ENCODE assay signal across 10 mouse cellular contexts in genomic region chr7:18948151-18948550, GRCm38 (mm10). TPM values are rescaled to one million over a fixed set of nuclear protein-coding genes. Genes with fewer than 3 reads are reported as not detected.
DNase-seq lines count a peak whose midpoint lies in the region; ATAC-seq and TF ChIP-seq lines count a peak whose summit lies in the region.
"Had no signal": no experiment of that assay in that cellular context is flagged by ENCODE, and none has a peak within 500 bp of the region (broad histone marks: within the 10 kb centered on the region; RNA-seq: fewer than 3 reads in every experiment).

No protein-coding gene starts in this region.

- peak; percentile 49; the same call in 1 of the 2 replicates for ATAC-seq in intestine, postnatal 0 days
- no peak for ATAC-seq in intestine, embryonic 15.5 days
- ATAC-seq in heart, embryonic 15.5 days (replicated peaks; ENCODE audit: insufficient number of reproducible peaks, insufficient read depth, low FRiP score, low read depth) = peak; percentile 60; the same call in 1 of the 2 replicates
- no peak for ATAC-seq in megakaryocyte, adult 5-6 weeks (ENCODE audit: poor library complexity, severe bottlenecking)

- H3K9me3 ChIP-seq in intestine, postnatal 0 days (ENCODE audit: control insufficient read depth) = no peaks in the 10 kb centered on the region
- no peaks in the 10 kb centered on the region for H3K9me3 ChIP-seq in intestine, embryonic 15.5 days
- H3K9me3 ChIP-seq in heart, embryonic 15.5 days (replicated peaks) = no peaks in the 10 kb centered on the region
- H3K9me3 ChIP-seq: embryonic facial prominence, embryonic 12.5 days; liver, embryonic 15.5 days had no signal

- no peak overlapping the region for H3K4me2 ChIP-seq in intestine, postnatal 0 days (replicated peaks; ENCODE audit: low read depth)
- H3K4me2 ChIP-seq in intestine, embryonic 15.5 days (replicated peaks) = no peak overlapping the region
- H3K4me2 ChIP-seq in heart, embryonic 15.5 days = no peak overlapping the region
- H3K4me2 ChIP-seq: embryonic facial prominence, embryonic 12.5 days; liver, embryonic 15.5 days had no signal

- WGBS in intestine, postnatal 0 days = 44% methylated on average over 6 of the region's 6 CpGs
- WGBS in intestine, embryonic 15.5 days = 60% methylated on average over 6 of the region's 6 CpGs
- WGBS in heart, embryonic 15.5 days = 49% methylated on average over 6 of the region's 6 CpGs
- WGBS in large intestine, adult 2 months = 21% methylated on average over 6 of the region's 6 CpGs
- WGBS in small intestine, adult 2 months = 26% methylated on average over 6 of the region's 6 CpGs

- peaks cover 5% of the 10 kb centered on the region; the same call in 1 of the 2 replicates for H3K27me3 ChIP-seq in intestine, postnatal 0 days (replicated peaks; ENCODE audit: control insufficient read depth, insufficient read depth, low read length)
- H3K27me3 ChIP-seq in intestine, embryonic 15.5 days (replicated peaks) = peaks cover 4% of the 10 kb centered on the region; the same call in 1 of the 2 replicates
- peaks cover 9% of the 10 kb centered on the region for H3K27me3 ChIP-seq in heart, embryonic 15.5 days
- H3K27me3 ChIP-seq in small intestine, adult 2 months (ENCODE audit: control insufficient read depth, insufficient read depth, low read length) = no peaks in the 10 kb centered on the region

- no peak overlapping the region for H3K27ac ChIP-seq in intestine, postnatal 0 days (ENCODE audit: low read depth, low read length)
- no peak overlapping the region for H3K27ac ChIP-seq in intestine, embryonic 15.5 days
- H3K27ac ChIP-seq in heart, embryonic 15.5 days = 0 out of 2 replicates have a peak overlapping the region, but pooled peaks have one; percentile 23
- peak overlapping the region; percentile 49; the same call in 1 of the 2 replicates for H3K27ac ChIP-seq in small intestine, adult 2 months (ENCODE audit: insufficient read depth, low read depth, low read length)
- H3K27ac ChIP-seq: embryonic facial prominence, embryonic 12.5 days; liver, embryonic 15.5 days had no signal

- H3K9ac ChIP-seq in intestine, postnatal 0 days (ENCODE audit: low read depth, low read length) = no peak overlapping the region
- H3K9ac ChIP-seq in intestine, embryonic 15.5 days = no peak overlapping the region
- H3K9ac ChIP-seq in heart, embryonic 15.5 days = no peak overlapping the region
- H3K9ac ChIP-seq: embryonic facial prominence, embryonic 12.5 days; liver, embryonic 15.5 days had no signal

- TF ChIP-seq POLR2A in small intestine, adult 2 months (IDR thresholded peaks at IDR 0.05; ENCODE audit: low read depth, low read length) = no peak

- H3K4me1 ChIP-seq in intestine, postnatal 0 days (replicated peaks; ENCODE audit: control insufficient read depth, insufficient read depth, low read length) = no peaks in the 10 kb centered on the region
- H3K4me1 ChIP-seq in intestine, embryonic 15.5 days (replicated peaks) = no peaks in the 10 kb centered on the region
- H3K4me1 ChIP-seq in heart, embryonic 15.5 days (replicated peaks) = peaks cover 2% of the 10 kb centered on the region; the same call in 1 of the 2 replicates
- 0 out of 2 replicates have a peak, but pooled peaks cover 1% of the 10 kb centered on the region for H3K4me1 ChIP-seq in small intestine, adult 2 months (ENCODE audit: control insufficient read depth, insufficient read depth, insufficient read length, low read length)
- H3K4me1 ChIP-seq: liver, embryonic 15.5 days had no signal

- no peaks in the 10 kb centered on the region for H3K36me3 ChIP-seq in intestine, postnatal 0 days (ENCODE audit: control insufficient read depth, insufficient read depth)
- H3K36me3 ChIP-seq in intestine, embryonic 15.5 days = no peaks in the 10 kb centered on the region
- H3K36me3 ChIP-seq in heart, embryonic 15.5 days = no peaks in the 10 kb centered on the region
- no peaks in the 10 kb centered on the region for H3K36me3 ChIP-seq in small intestine, adult 2 months (ENCODE audit: control insufficient read depth, insufficient read depth, low read length)
- H3K36me3 ChIP-seq: embryonic facial prominence, embryonic 12.5 days; liver, embryonic 15.5 days had no signal

- no peak for TF ChIP-seq CTCF in intestine, postnatal 0 days (IDR thresholded peaks at IDR 0.05; ENCODE audit: low read depth)
- no peak for TF ChIP-seq CTCF in small intestine, adult 2 months (IDR thresholded peaks at IDR 0.05; ENCODE audit: extremely low read depth, insufficient read length, insufficient replicate concordance, low read depth, low read length)

- peak; percentile 38 for DNase-seq in large intestine, adult 2 months (ENCODE audit: low read depth, low spot score)
- no peak for DNase-seq in frontal cortex, postnatal 10 days (ENCODE audit: low spot score in 2 of 2)
- DNase-seq in right cerebral cortex, postnatal 10 days (ENCODE audit: low spot score in 2 of 2) = no peak

- no peak overlapping the region for H3K4me3 ChIP-seq in intestine, postnatal 0 days (ENCODE audit: low read depth, low read length)
- H3K4me3 ChIP-seq in intestine, embryonic 15.5 days (replicated peaks) = no peak overlapping the region
- H3K4me3 ChIP-seq in heart, embryonic 15.5 days = no peak overlapping the region
- H3K4me3 ChIP-seq in small intestine, adult 2 months (ENCODE audit: low read depth, low read length) = no peak overlapping the region
- H3K4me3 ChIP-seq: embryonic facial prominence, embryonic 12.5 days; liver, embryonic 15.5 days had no signal

RNA-seq across cellular contexts. Expression of gene Nova2, which starts 22.5 kb away (rescaled TPM):
- 0.18 and 0.24 TPM in 2 replicates for polyA plus RNA-seq in intestine, postnatal 0 days (2015; fragmentation: Nextera tagmentation; extraction: Ambion mirVana)
- 0.49 and 0.57 TPM in 2 replicates for polyA plus RNA-seq in intestine, embryonic 15.5 days (2015; fragmentation: Nextera tagmentation; extraction: Ambion mirVana)
- 0.53 and 0.79 TPM in 2 replicates for polyA plus RNA-seq in heart, embryonic 15.5 days (2015; fragmentation: Nextera tagmentation; extraction: Ambion mirVana)
- 0.17 and 0.21 TPM in 2 replicates for polyA plus RNA-seq in large intestine, adult 2 months (2012; rRNA removed)
- 0.41 and 0.55 TPM in 2 replicates for polyA plus RNA-seq in small intestine, adult 2 months (2012; rRNA removed)
- total RNA-seq in megakaryocyte, adult 5-6 weeks (2015) = not detected in 2 replicates
- not detected in 2 replicates for total RNA-seq in megakaryocyte, adult 5-6 weeks (2017)

RNA-seq across cellular contexts. Expression of gene Ccdc61, which starts 37.9 kb away (rescaled TPM):
- 13.5 and 15.1 TPM in 2 replicates for polyA plus RNA-seq in intestine, postnatal 0 days (2015; fragmentation: Nextera tagmentation; extraction: Ambion mirVana)
- polyA plus RNA-seq in intestine, embryonic 15.5 days (2015; fragmentation: Nextera tagmentation; extraction: Ambion mirVana) = 25.2 and 29.2 TPM in 2 replicates
- 20.6 and 26.8 TPM in 2 replicates for polyA plus RNA-seq in heart, embryonic 15.5 days (2015; fragmentation: Nextera tagmentation; extraction: Ambion mirVana)
- polyA plus RNA-seq in large intestine, adult 2 months (2012; rRNA removed) = 19.2 and 25.2 TPM in 2 replicates
- 11.1 and 21.4 TPM in 2 replicates for polyA plus RNA-seq in small intestine, adult 2 months (2012; rRNA removed)
- 12.9 and 15.3 TPM in 2 replicates for total RNA-seq in megakaryocyte, adult 5-6 weeks (2015)
- 8.9 and 12.2 TPM in 2 replicates for total RNA-seq in megakaryocyte, adult 5-6 weeks (2017)

RNA-seq across cellular contexts. Expression of gene Nanos2, which starts 39.0 kb away (rescaled TPM):
- polyA plus RNA-seq in intestine, postnatal 0 days (2015; fragmentation: Nextera tagmentation; extraction: Ambion mirVana) = not detected in 2 replicates
- not detected in 2 replicates for polyA plus RNA-seq in intestine, embryonic 15.5 days (2015; fragmentation: Nextera tagmentation; extraction: Ambion mirVana)
- not detected in 2 replicates for polyA plus RNA-seq in heart, embryonic 15.5 days (2015; fragmentation: Nextera tagmentation; extraction: Ambion mirVana)
- not detected in 2 replicates for polyA plus RNA-seq in large intestine, adult 2 months (2012; rRNA removed)
- polyA plus RNA-seq in small intestine, adult 2 months (2012; rRNA removed) = not detected in 2 replicates
- total RNA-seq in megakaryocyte, adult 5-6 weeks (2015) = not detected in 2 replicates
- not detected in 2 replicates for total RNA-seq in megakaryocyte, adult 5-6 weeks (2017)
- polyA plus RNA-seq: embryonic facial prominence, embryonic 12.5 days; liver, embryonic 15.5 days had no signal

RNA-seq across cellular contexts. Expression of gene Mypop, which starts 42.9 kb away (rescaled TPM):
- 1.1 and 1.2 TPM in 2 replicates for polyA plus RNA-seq in intestine, postnatal 0 days (2015; fragmentation: Nextera tagmentation; extraction: Ambion mirVana)
- polyA plus RNA-seq in intestine, embryonic 15.5 days (2015; fragmentation: Nextera tagmentation; extraction: Ambion mirVana) = 2.5 and 2.9 TPM in 2 replicates
- polyA plus RNA-seq in heart, embryonic 15.5 days (2015; fragmentation: Nextera tagmentation; extraction: Ambion mirVana) = 2.2 and 2.3 TPM in 2 replicates
- 1.9 and 2.0 TPM in 2 replicates for polyA plus RNA-seq in large intestine, adult 2 months (2012; rRNA removed)
- 1.9 and 2.3 TPM in 2 replicates for polyA plus RNA-seq in small intestine, adult 2 months (2012; rRNA removed)
- 0.25 TPM in 1 of 2 replicates, not detected in the other for total RNA-seq in megakaryocyte, adult 5-6 weeks (2015)
- 0.15 and 0.24 TPM in 2 replicates for total RNA-seq in megakaryocyte, adult 5-6 weeks (2017)

RNA-seq across cellular contexts. Expression of gene Irf2bp1, which starts 55.7 kb away (rescaled TPM):
- polyA plus RNA-seq in intestine, postnatal 0 days (2015; fragmentation: Nextera tagmentation; extraction: Ambion mirVana) = 11.4 and 11.9 TPM in 2 replicates
- 24.5 and 24.6 TPM in 2 replicates for polyA plus RNA-seq in intestine, embryonic 15.5 days (2015; fragmentation: Nextera tagmentation; extraction: Ambion mirVana)
- 11.5 and 17.6 TPM in 2 replicates for polyA plus RNA-seq in heart, embryonic 15.5 days (2015; fragmentation: Nextera tagmentation; extraction: Ambion mirVana)
- 18.7 and 19.4 TPM in 2 replicates for polyA plus RNA-seq in large intestine, adult 2 months (2012; rRNA removed)
- polyA plus RNA-seq in small intestine, adult 2 months (2012; rRNA removed) = 17.0 and 25.8 TPM in 2 replicates
- total RNA-seq in megakaryocyte, adult 5-6 weeks (2015) = 11.4 and 14.5 TPM in 2 replicates
- 6.9 and 8.2 TPM in 2 replicates for total RNA-seq in megakaryocyte, adult 5-6 weeks (2017)

Comparison
In these comparisons a context has a peak if more than half of its experiments do, and no peak if none do; other contexts are left out.
1. ATAC-seq: peak in intestine, postnatal 0 days (single experiment) and heart, embryonic 15.5 days (single experiment); none in intestine, embryonic 15.5 days (single experiment) and megakaryocyte, adult 5-6 weeks (single experiment).
2. H3K27ac ChIP-seq: peak in heart, embryonic 15.5 days (single experiment) and small intestine, adult 2 months (single experiment); none in intestine, postnatal 0 days (single experiment) and intestine, embryonic 15.5 days (single experiment).